In genomic region chr11:30024261-30025071, GRCm38 (mm10) we compare ENCODE assay signal across 8 mouse cellular contexts. TPM values are rescaled to one million over a fixed set of nuclear protein-coding genes. Genes with fewer than 3 reads are reported as not detected.
A peak's percentile ranks its signal among the peaks of the same experiment; 100 is the strongest.
DNase-seq lines count a peak whose midpoint lies in the region; ATAC-seq and TF ChIP-seq lines count a peak whose summit lies in the region.

No protein-coding gene starts in this region.

- peak; percentile 19 for DNase-seq in ES-CJ7 (ENCODE audit: low read depth, low spot score)
- DNase-seq in brain, embryonic 14.5 days (ENCODE audit: low read depth): peak; percentile 70
- peak; percentile 24 to 33 for DNase-seq in heart, postnatal 14 days
- peak; percentile 41 to 58 for DNase-seq in kidney, postnatal 4 days
- peak; percentile 20 for DNase-seq in liver, postnatal 0 days
- DNase-seq in urinary bladder, postnatal 36 days (ENCODE audit: low spot score in 2 of 2): peak; percentile 8 to 24

- intact Hi-C loops in heart, postnatal 14 days (cut with DNase I): loop anchor here (10.0 kb wide), 1 partner anchor 330 kb away; the partner anchor contains the start of gene Rtn4

- peak overlapping the region; percentile 70 for H3K9ac ChIP-seq in forebrain, embryonic 15.5 days (replicated peaks)
- H3K9ac ChIP-seq in liver, postnatal 0 days (replicated peaks): 0 out of 2 replicates have a peak overlapping the region, but pooled peaks have one; percentile 32
- H3K9ac ChIP-seq in neural tube, embryonic 13.5 days: peak overlapping the region; percentile 84

- H3K27ac ChIP-seq in forebrain, embryonic 15.5 days (replicated peaks): peak overlapping the region; percentile 36; the same call in 1 of the 2 replicates
- H3K27ac ChIP-seq in liver, postnatal 0 days (ENCODE audit: low read depth): no peak overlapping the region
- H3K27ac ChIP-seq in neural tube, embryonic 13.5 days (replicated peaks): peak overlapping the region; percentile 78

- peaks cover 9% of the 10 kb centered on the region for H3K4me1 ChIP-seq in forebrain, embryonic 15.5 days
- no peaks in the 10 kb centered on the region; the same call in 1 of the 2 replicates for H3K4me1 ChIP-seq in liver, postnatal 0 days (ENCODE audit: insufficient read depth)
- peaks cover 34% of the 10 kb centered on the region for H3K4me1 ChIP-seq in neural tube, embryonic 13.5 days (replicated peaks)

- H3K4me2 ChIP-seq in forebrain, embryonic 15.5 days (replicated peaks): peak overlapping the region; percentile 99
- H3K4me2 ChIP-seq in liver, postnatal 0 days (ENCODE audit: low read depth, low read length): peak overlapping the region; percentile 88
- H3K4me2 ChIP-seq in neural tube, embryonic 13.5 days: peak overlapping the region; percentile 98

- peak overlapping the region; percentile 75 for H3K4me3 ChIP-seq in forebrain, embryonic 15.5 days
- peak overlapping the region; percentile 47 for H3K4me3 ChIP-seq in liver, postnatal 0 days (ENCODE audit: low read depth, low read length)
- peak overlapping the region; percentile 70 for H3K4me3 ChIP-seq in neural tube, embryonic 13.5 days

- no peaks in the 10 kb centered on the region for H3K27me3 ChIP-seq in forebrain, embryonic 15.5 days
- peaks cover 29% of the 10 kb centered on the region for H3K27me3 ChIP-seq in liver, postnatal 0 days (ENCODE audit: insufficient read depth, low read length)
- peaks cover 17% of the 10 kb centered on the region; the same call in 1 of the 2 replicates for H3K27me3 ChIP-seq in neural tube, embryonic 13.5 days

- ATAC-seq in forebrain, embryonic 15.5 days (replicated peaks): 0 out of 2 replicates have a peak, but pooled peaks have one; percentile 3
- no peak for ATAC-seq in liver, postnatal 0 days
- ATAC-seq in neural tube, embryonic 13.5 days (ENCODE audit: low read depth): peak; percentile 4; the same call in 1 of the 2 replicates

- TF ChIP-seq EP300 in liver, postnatal 0 days (IDR thresholded peaks at IDR 0.05; ENCODE audit: low read depth): no peak

- H3K36me3 ChIP-seq in forebrain, embryonic 15.5 days: no peaks in the 10 kb centered on the region
- H3K36me3 ChIP-seq in liver, postnatal 0 days (replicated peaks; ENCODE audit: insufficient read depth, low read length): no peaks in the 10 kb centered on the region
- no peaks in the 10 kb centered on the region for H3K36me3 ChIP-seq in neural tube, embryonic 13.5 days

- no peak for TF ChIP-seq POLR2A in brain, embryonic 14.5 days (IDR thresholded peaks at IDR 0.05; ENCODE audit: borderline replicate concordance, extremely low read depth, insufficient read depth, insufficient read length, poor library complexity, severe bottlenecking)

- no peak for TF ChIP-seq CTCF in brain, embryonic 14.5 days (IDR thresholded peaks at IDR 0.05; ENCODE audit: borderline replicate concordance, extremely low read depth, insufficient read depth, insufficient read length)
- no peak for TF ChIP-seq CTCF in liver, postnatal 0 days (IDR thresholded peaks at IDR 0.05; ENCODE audit: low read depth)

- WGBS in forebrain, embryonic 15.5 days: under 1% methylated on average over 57 of the region's 57 CpGs
- 2% methylated on average over 57 of the region's 57 CpGs for WGBS in liver, postnatal 0 days (ENCODE audit: insufficient replicate concordance)
- under 1% methylated on average over 57 of the region's 57 CpGs for WGBS in neural tube, embryonic 13.5 days

- no peaks in the 10 kb centered on the region for H3K9me3 ChIP-seq in forebrain, embryonic 15.5 days
- H3K9me3 ChIP-seq in liver, postnatal 0 days (ENCODE audit: low read length): no peaks in the 10 kb centered on the region
- no peaks in the 10 kb centered on the region for H3K9me3 ChIP-seq in neural tube, embryonic 13.5 days

RNA-seq across cellular contexts. Expression of gene Eml6, which starts 1.4 kb away (rescaled TPM):
- polyA plus RNA-seq in brain, embryonic 14.5 days (2012; rRNA removed): 11.5 and 17.1 TPM in 2 replicates
- 2.9 and 3.6 TPM in 2 replicates for polyA plus RNA-seq in forebrain, embryonic 15.5 days (2015; fragmentation: Nextera tagmentation; extraction: Ambion mirVana)
- 1 to 10 TPM; 1.8 to 2.2 TPM for total RNA-seq in heart, postnatal 14 days (2021)
- polyA plus RNA-seq in liver, postnatal 0 days (2015; fragmentation: Nextera tagmentation; extraction: Ambion mirVana): 0.05 and 0.13 TPM in 2 replicates
- polyA plus RNA-seq in neural tube, embryonic 13.5 days (2015; fragmentation: Nextera tagmentation; extraction: Ambion mirVana): 4.0 and 4.3 TPM in 2 replicates

Comparison
In these comparisons a context has a peak if more than half of its experiments do, and no peak if none do; other contexts are left out.
1. DNase-seq: peak in every context shown above with its lines; median percentile 70 in brain, embryonic 14.5 days; 50 in kidney, postnatal 4 days; 28 in heart, postnatal 14 days; 20 in liver, postnatal 0 days; 19 in ES-CJ7; 16 in urinary bladder, postnatal 36 days.
2. H3K9ac ChIP-seq: peak in every context shown above with its lines; median percentile 84 in neural tube, embryonic 13.5 days; 70 in forebrain, embryonic 15.5 days; 32 in liver, postnatal 0 days.